Mouse (Mus musculus) small intestine, adult 2 months (tissue): Measurements from ENCODE around the gene Epb42. TPM values are rescaled to one million over a fixed set of nuclear protein-coding genes. Genes with fewer than 3 reads are reported as not detected.
"Not testable (repeated sequence)": the region's sequence is repeated elsewhere in the genome, so short reads cannot be mapped to it uniquely, and the experiment has no call there.

Experiments used
- H3K27ac ChIP-seq: fragments of 200-500 bp; 2 replicates; pipeline ENCODE4 v1.5.1; 2012; ENCODE audit warnings: low read depth, low read length, control low read depth, inconsistent platforms; ENCODE audit not compliant: insufficient read depth
- H3K27me3 ChIP-seq: fragments of 200-500 bp; 2 replicates; pipeline ENCODE4 v1.6.1; 2012; ENCODE audit warnings: mild to moderate bottlenecking, moderate library complexity, low read length, inconsistent platforms; ENCODE audit not compliant: control insufficient read depth, insufficient read depth
- H3K36me3 ChIP-seq: fragments of 200-500 bp; 2 replicates; pipeline ENCODE4 v1.6.1; 2012; ENCODE audit warnings: mild to moderate bottlenecking, low read length, control low read depth, inconsistent platforms; ENCODE audit not compliant: control insufficient read depth, insufficient read depth
- H3K4me1 ChIP-seq: fragments of 200-500 bp; 2 replicates; pipeline ENCODE4 v1.6.1; 2012; ENCODE audit warnings: low read length, inconsistent platforms, mixed read lengths; ENCODE audit not compliant: control insufficient read depth, insufficient read depth, insufficient read length
- H3K4me3 ChIP-seq: fragments of 200-500 bp; 2 replicates; pipeline ENCODE4 v1.5.1; 2012; ENCODE audit warnings: low read depth, mild to moderate bottlenecking, control low read depth, inconsistent platforms, low read length, moderate library complexity
- CTCF ChIP-seq: fragments of 200-500 bp; IDR thresholded peaks from 2 replicates; pipeline ENCODE4 v1.5.1; 2012; ENCODE audit warnings: low read depth, mild to moderate bottlenecking, control low read depth, inconsistent platforms, low read length, moderate library complexity, mixed read lengths; ENCODE audit not compliant: insufficient replicate concordance, insufficient read length; ENCODE audit errors: extremely low read depth
- POLR2A ChIP-seq: fragments of 200-500 bp; IDR thresholded peaks from 2 replicates; pipeline ENCODE4 v1.6.1; 2012; ENCODE audit warnings: low read depth, mild to moderate bottlenecking, control low read depth, inconsistent platforms, low read length, moderate library complexity
- WGBS: fragments of 180-500 bp; shearing (Covaris S2); methylation state at CpG from one replicate; pipeline ENCODE4 v1.1.7; 2018; 5-methylcytosine and 5-hydroxymethylcytosine counted together
- polyA plus RNA-seq: library from polyadenylated mRNA; depleted of rRNA; stranded (reverse); fragments of >200 nt; gene quantifications from 2 replicates; pipeline ENCODE4 v1.2.3, GENCODE M21; 2012

Gene Epb42
- polyA plus RNA-seq, 1 experiment = 0.38 TPM

DNA sequence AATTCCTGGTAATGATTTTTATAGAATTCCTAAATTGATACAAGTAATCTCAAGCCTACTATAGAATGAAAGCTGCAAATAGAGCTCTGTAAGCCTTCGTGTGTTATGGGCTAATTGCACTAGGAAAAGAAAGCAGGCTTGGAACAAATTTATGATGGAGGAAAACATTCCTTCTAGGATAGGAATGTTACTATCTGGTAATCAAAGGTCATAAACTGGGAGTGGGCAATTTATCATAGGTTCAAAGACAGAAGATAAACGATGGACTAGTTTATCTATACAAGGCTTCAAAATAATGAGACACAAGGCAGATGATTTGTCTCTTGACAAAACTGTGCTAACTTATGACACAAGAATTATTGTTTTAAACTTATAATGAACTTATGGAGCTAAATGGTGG lies 24.4 kb upstream of the Epb42 start:
- WGBS = 31% methylated on average over 2 of the region's 2 CpGs
- no peak overlapping the region for H3K27ac ChIP-seq
- H3K27me3 ChIP-seq = no peaks in the 10 kb centered on the region
- no peak overlapping the region for H3K4me3 ChIP-seq
- no peak for TF ChIP-seq POLR2A
- no peak for TF ChIP-seq CTCF
- H3K4me1 ChIP-seq = no peaks in the 10 kb centered on the region
- H3K36me3 ChIP-seq = no peaks in the 10 kb centered on the region

DNA sequence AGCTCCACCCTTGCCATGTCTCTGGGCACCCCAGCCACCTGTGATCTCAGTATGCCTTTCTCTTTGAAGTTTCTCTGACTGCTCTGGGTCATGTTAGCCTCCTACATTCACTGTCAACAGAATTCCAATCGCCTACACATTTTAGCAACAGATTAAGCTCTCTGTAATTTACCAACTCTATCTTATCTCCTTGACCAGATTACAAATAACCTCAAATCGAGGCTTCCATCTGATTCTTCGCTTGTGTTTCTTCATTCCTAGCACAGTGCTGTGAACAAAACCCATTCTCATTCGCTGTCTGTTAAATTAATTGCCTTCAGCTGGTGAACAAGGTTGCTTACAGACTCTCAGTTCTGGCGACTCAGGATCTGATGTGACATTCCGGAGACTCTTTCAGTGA lies 21.1 kb upstream of the Epb42 start:
- Histone ChIP-seq H3K27ac (no peak overlapping the region), H3K4me1 (no peaks in the 10 kb centered on the region), H3K27me3 (no peaks in the 10 kb centered on the region), H3K4me3 (no peak overlapping the region), H3K36me3 (no peaks in the 10 kb centered on the region)
- TF ChIP-seq CTCF (no peak), POLR2A (no peak)
- WGBS = 42% methylated on average over 6 of the region's 6 CpGs

DNA sequence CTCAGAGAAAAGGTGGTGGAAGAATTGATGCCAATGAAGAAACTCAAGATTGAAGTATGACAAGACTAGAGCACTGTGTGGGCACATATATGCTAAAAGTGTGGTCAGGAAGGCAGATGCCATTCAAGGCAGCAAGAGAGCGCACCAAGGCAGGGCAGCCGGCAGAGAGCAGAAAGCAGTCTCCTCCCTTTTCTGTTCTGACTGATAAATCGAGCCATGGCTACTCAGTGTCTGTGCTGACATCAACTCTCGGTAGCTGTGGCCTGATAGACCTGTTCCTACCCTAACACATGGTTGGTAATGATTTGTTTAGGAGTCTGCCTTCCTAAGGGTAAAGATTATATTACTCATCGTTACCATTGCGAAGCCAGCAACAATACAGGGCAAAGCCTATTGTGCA lies 19.0 kb upstream of the Epb42 start:
- 76% methylated on average over 6 of the region's 6 CpGs for WGBS
- H3K36me3 ChIP-seq = no peaks in the 10 kb centered on the region
- H3K4me1 ChIP-seq = no peaks in the 10 kb centered on the region
- H3K4me3 ChIP-seq = no peak overlapping the region
- H3K27me3 ChIP-seq = no peaks in the 10 kb centered on the region
- H3K27ac ChIP-seq = no peak overlapping the region
- TF ChIP-seq CTCF (no peak), POLR2A (no peak)

DNA sequence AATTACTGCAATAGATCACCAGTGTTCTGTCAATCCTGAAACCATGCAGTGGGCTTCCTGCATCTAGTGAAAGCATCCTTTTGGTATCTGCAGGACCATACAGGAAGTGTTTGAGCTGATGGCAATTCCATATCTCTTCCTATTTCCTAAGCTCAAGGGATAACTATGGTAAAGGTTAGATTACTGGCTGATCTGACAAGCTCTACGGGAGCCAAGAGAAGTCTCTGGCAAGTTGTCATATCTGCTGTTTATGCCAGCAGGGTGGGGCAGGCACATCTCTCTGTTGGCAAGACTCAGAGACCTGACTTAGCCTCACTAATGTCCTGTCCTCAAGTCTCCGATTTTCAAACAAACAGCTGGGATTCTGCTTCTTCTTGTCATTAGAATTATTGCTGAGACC lies 17.2 kb upstream of the Epb42 start:
- no peak overlapping the region for H3K4me3 ChIP-seq
- no peaks in the 10 kb centered on the region for H3K36me3 ChIP-seq
- no peak overlapping the region for H3K27ac ChIP-seq
- H3K4me1 ChIP-seq = no peaks in the 10 kb centered on the region
- WGBS = 37% methylated on average over 2 of the region's 2 CpGs
- TF ChIP-seq POLR2A (no peak), CTCF (no peak)
- no peaks in the 10 kb centered on the region for H3K27me3 ChIP-seq

DNA sequence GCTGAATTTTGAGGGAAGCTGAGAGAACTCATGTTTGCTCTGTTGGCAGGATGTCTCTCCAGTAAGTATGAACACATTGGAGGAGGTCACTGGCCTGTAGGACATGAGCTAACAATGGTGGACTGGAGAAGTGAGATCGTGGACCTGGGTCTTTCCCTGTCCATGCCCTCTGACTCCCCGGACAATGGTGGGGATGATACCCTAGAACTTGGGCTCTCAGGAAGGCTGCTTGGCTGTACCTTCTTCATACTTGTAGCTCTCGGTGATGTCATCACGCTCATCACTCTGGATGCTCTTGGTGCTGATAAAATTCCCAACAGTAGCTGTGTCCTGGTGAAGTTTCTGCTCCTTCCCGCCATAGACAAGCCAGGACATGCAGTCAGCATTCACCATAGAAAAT lies 15.3 kb upstream of the Epb42 start:
- H3K4me1 ChIP-seq = no peaks in the 10 kb centered on the region
- no peak overlapping the region for H3K27ac ChIP-seq
- TF ChIP-seq POLR2A = no peak
- no peak for TF ChIP-seq CTCF
- 82% methylated on average over 5 of the region's 5 CpGs for WGBS
- no peak overlapping the region for H3K4me3 ChIP-seq
- H3K36me3 ChIP-seq = no peaks in the 10 kb centered on the region
- no peaks in the 10 kb centered on the region for H3K27me3 ChIP-seq

DNA sequence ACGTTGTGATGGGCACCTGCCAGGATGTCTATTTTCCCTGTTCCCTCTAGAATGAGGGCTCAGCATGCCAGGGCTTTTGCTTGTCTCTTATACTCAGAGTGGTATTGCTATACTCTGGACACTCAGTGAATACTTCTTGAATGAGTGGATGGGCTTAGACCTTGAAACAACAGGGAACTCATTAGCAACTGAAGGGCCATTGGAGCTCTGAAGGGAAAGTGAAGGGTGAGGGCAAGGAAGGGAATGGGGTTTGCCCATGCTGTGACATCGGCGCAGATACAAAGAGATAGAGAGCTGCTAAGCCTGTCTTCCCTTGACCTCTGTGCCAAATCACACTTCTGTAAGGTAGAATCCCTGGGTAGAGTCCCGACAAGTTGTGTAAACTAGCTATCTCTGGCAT lies 8.8 kb upstream of the Epb42 start:
- no peak for TF ChIP-seq CTCF
- no peak for TF ChIP-seq POLR2A
- Histone ChIP-seq H3K4me3 (no peak overlapping the region), H3K36me3 (no peaks in the 10 kb centered on the region), H3K27ac (no peak overlapping the region), H3K27me3 (no peaks in the 10 kb centered on the region), H3K4me1 (no peaks in the 10 kb centered on the region)
- 78% methylated on average over 4 of the region's 4 CpGs for WGBS

DNA sequence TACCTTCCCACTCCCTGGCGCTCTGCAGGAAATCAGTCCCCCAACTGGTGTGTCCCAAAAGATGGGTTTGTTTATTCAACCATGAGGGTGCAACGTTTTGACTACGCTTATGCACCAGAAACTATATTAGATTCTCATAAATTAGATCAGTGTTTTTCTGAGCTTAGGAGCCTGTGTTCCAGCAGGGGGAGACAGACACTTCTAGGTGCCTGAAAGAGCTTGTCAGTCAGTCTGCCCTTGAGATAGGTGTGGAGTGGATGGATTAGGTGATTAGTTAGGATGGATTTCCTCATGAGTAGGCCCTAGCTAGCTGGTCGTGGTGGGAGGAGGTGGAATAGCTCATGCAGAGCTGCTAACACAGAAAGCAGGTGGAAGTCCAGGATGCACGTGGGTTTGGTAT lies 4.2 kb upstream of the Epb42 start:
- WGBS = 30% methylated on average over 5 of the region's 5 CpGs
- Histone ChIP-seq H3K4me3 (no peak overlapping the region), H3K4me1 (no peaks in the 10 kb centered on the region), H3K27ac (no peak overlapping the region), H3K27me3 (no peaks in the 10 kb centered on the region), H3K36me3 (no peaks in the 10 kb centered on the region)
- TF ChIP-seq CTCF (no peak), POLR2A (no peak)

DNA sequence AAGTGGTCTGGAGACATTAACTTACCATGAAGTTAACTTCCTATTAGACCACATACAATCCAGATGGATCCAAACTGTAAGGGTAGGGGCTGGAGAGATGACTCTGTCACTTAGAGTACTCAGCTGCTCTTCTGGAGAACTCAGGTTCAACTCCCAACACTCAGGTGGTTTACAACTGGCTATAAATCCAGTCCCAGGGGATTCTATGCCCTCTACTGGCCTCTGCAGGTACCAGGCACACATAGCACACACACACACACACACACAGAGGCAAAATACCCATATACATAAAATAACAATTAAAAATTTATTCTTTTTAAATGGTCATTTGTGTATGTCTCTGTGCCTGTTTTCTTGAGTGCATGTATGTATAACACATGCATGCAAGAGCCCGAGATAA lies 2.5 kb upstream of the Epb42 start:
- TF ChIP-seq CTCF = no peak
- TF ChIP-seq POLR2A = no peak
- H3K27me3 ChIP-seq = no peaks in the 10 kb centered on the region
- 96% methylated on average over 1 of the region's 1 CpGs for WGBS
- H3K36me3 ChIP-seq = no peaks in the 10 kb centered on the region
- no peak overlapping the region for H3K27ac ChIP-seq
- H3K4me3 ChIP-seq = no peak overlapping the region
- no peaks in the 10 kb centered on the region for H3K4me1 ChIP-seq

DNA sequence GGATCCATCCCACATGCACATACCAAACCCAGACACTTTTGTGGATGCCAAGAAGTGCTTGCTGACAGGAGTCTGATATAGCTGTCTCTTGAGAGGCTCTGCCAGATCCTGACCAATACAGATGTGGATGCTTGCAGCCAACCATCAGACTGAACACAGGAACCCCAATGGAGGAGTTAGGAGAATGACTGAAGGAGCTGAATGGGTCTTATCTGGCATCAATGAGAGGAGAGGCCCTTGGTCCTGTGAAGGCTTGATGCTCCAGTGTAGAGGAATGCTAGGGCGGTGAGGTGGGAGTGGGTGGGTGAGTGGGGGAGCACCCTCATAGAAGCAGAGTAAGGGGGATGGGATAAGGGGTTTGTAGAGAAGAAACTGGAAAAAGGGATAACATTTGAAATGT lies 2.0 kb upstream of the Epb42 start:
- not testable (repeated sequence) for H3K27me3 ChIP-seq, H3K27ac ChIP-seq, H3K36me3 ChIP-seq, H3K4me3 ChIP-seq, H3K4me1 ChIP-seq
- WGBS = 100% methylated on average over 1 of the region's 1 CpGs
